Mouse (Mus musculus) megakaryocyte, embryonic 14.5 days (primary cell): ENCODE results near the gene Pnpla1.

Experiments used
- FLI1 ChIP-seq: IDR thresholded peaks from 2 replicates; pipeline ENCODE4 v1.6.1; 2012; ENCODE audit warnings: low read length, inconsistent platforms, mixed read lengths
- GATA1 ChIP-seq: IDR thresholded peaks from 3 replicates; pipeline ENCODE4 v1.6.1; 2012; ENCODE audit warnings: mixed read lengths, low read length, inconsistent platforms, borderline replicate concordance

GRCm38 (mm10) chr17:28913200-28913599, 55.0 kb downstream of the Pnpla1 start:
- TF ChIP-seq GATA1 = no peak
- TF ChIP-seq FLI1 = no peak
